Mouse (Mus musculus) stomach, postnatal 0 days (tissue): ENCODE data around the gene Map3k12.

Source experiments
- CTCF ChIP-seq: IDR thresholded peaks from 2 replicates; pipeline ENCODE4 v1.5.1; 2016; ENCODE audit warnings: antibody characterized with exemption, low read depth, mild to moderate bottlenecking, moderate library complexity
- EP300 ChIP-seq: optimal IDR thresholded peaks from 2 replicates; pipeline ENCODE3; 2016; ENCODE audit warnings: antibody characterized with exemption

DNA sequence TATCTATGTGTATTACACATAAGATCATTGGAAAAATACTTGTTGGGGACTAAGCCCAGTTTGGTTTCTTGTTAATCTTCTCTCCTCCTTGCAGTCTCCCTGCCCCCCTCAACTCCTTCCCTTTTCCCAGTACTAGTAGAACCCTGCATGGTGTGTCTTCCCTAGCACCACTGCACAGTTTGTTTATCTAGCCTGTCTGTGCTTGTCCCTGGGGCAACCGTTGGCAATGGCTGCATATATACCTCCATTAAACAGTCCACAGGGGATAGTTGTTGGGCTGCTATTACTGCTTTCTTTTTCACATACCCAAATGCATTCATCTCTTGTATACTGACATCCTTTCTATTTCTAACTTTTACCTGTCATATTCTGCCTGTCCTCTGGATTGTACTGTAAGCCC lies 29.2 kb downstream of the Map3k12 start:
- no peak for TF ChIP-seq CTCF
- no peak for TF ChIP-seq EP300
